Mouse (Mus musculus): Measurements from ENCODE around the gene Lyrm1.

DNA sequence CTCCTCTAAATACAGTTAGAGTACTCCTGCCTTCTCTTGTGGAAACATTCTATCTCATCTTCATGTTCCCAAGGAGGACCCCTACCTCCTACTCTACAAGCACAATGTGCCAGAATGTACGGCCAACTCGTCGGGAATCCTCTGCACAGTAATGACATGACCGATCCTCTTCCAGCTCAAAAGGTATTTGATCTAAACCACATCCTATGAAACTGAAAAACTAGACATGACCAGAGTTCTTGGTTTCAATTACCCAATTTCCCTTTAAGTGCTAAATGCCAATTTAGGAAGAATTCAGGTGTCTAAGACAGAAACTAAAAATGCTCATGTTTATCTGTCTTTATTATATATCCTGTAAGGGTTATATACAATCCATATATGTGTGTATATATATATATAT, 23.5 kb upstream of the Lyrm1 start:
- TF ChIP-seq GATA1 (IDR thresholded peaks at IDR 0.05; ENCODE audit: low read length): no peak
- no peak for TF ChIP-seq TAL1 (IDR thresholded peaks at IDR 0.05; ENCODE audit: low read length)

Measured in erythroblast, embryonic 14.5 days (primary cell).